Mouse (Mus musculus): ENCODE data around the gene Decr2.

DNA sequence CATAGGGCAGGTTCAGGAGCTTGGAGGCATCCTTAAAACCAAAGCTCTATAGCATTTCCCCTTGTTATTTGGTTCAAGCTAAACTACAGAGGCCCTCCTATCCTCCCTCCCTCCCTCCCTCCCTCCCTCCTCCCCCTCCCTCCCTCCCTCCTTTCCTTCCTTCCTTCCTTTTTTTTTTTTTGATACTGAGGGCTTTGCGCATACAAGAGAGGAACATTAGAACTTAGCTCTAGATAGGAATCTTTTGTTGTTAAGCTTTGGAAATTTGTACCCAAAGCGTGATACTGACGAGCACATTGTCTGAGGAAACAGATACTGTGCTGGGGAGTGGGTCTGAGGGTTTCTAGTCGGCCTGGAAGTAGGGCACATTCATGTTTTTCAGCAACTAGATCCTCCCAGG, 15.5 kb upstream of the Decr2 start:
- TF ChIP-seq CTCF (IDR thresholded peaks at IDR 0.05; ENCODE audit: low read depth, low read length), result no peak
- TF ChIP-seq POLR2A (IDR thresholded peaks at IDR 0.05; ENCODE audit: extremely low read depth, insufficient read depth, low read length), result no peak

Measured in liver, adult 2 months (tissue).